Mouse (Mus musculus) midbrain, embryonic 15.5 days (tissue): ENCODE results near the gene Endov. TPM values are rescaled to one million over a fixed set of nuclear protein-coding genes. Genes with fewer than 3 reads are reported as not detected.

ENCODE experiments used
- ATAC-seq: fragments of 200-750 bp; cut with Nextera tagmentation; replicated peaks from 2 replicates; pipeline ENCODE4 v1.8.0; 2017; ENCODE audit warnings: moderate TSS enrichment
- H3K27ac ChIP-seq: fragments of 300-500 bp; sonication (generic); 2 replicates; pipeline ENCODE4 v1.5.1; 2015; ENCODE audit warnings: mild to moderate bottlenecking, inconsistent platforms
- H3K27me3 ChIP-seq: fragments of 300-500 bp; sonication (generic); replicated peaks from 2 replicates; pipeline ENCODE4 v1.6.1; 2015; ENCODE audit warnings: inconsistent platforms
- H3K36me3 ChIP-seq: fragments of 300-500 bp; sonication (generic); replicated peaks from 2 replicates; pipeline ENCODE4 v1.6.1; 2015; ENCODE audit warnings: inconsistent platforms
- H3K4me1 ChIP-seq: fragments of 300-500 bp; sonication (generic); 2 replicates; pipeline ENCODE4 v1.6.1; 2015; ENCODE audit warnings: inconsistent platforms
- H3K4me2 ChIP-seq: fragments of 300-500 bp; sonication (generic); 2 replicates; pipeline ENCODE4 v1.6.1; 2015; ENCODE audit warnings: inconsistent platforms, mild to moderate bottlenecking, moderate library complexity
- H3K4me3 ChIP-seq: fragments of 300-500 bp; sonication (generic); 2 replicates; pipeline ENCODE4 v1.5.1; 2015; ENCODE audit warnings: mild to moderate bottlenecking, inconsistent platforms
- H3K9ac ChIP-seq: fragments of 300-500 bp; sonication (generic); 2 replicates; pipeline ENCODE4 v1.6.1; 2015; ENCODE audit warnings: mild to moderate bottlenecking, inconsistent platforms
- H3K9me3 ChIP-seq: fragments of 300-500 bp; sonication (generic); 2 replicates; pipeline ENCODE4 v1.6.1; 2016; ENCODE audit warnings: inconsistent platforms
- WGBS: fragments of 180-500 bp; shearing (Covaris S2); methylation state at CpG from one replicate; pipeline ENCODE4 v1.1.7; 2015; ENCODE audit warnings: mixed read lengths; 5-methylcytosine and 5-hydroxymethylcytosine counted together
- polyA plus RNA-seq: library from polyadenylated mRNA; unstranded; fragments of >200 nt; fragmentation: Nextera tagmentation; extraction: Ambion mirVana; gene quantifications from 2 replicates; pipeline ENCODE4 v1.2.1, GENCODE M21; 2015

Endov gene
- polyA plus RNA-seq, 1 experiment from 2014 or later: 22.2 TPM

- no peaks in the 10 kb centered on the region for H3K27me3 ChIP-seq
- peaks cover 17% of the 10 kb centered on the region for H3K36me3 ChIP-seq
- H3K4me1 ChIP-seq: no peaks in the 10 kb centered on the region
- ATAC-seq: no peak
- no peak overlapping the region for H3K27ac ChIP-seq
- no peak overlapping the region for H3K4me3 ChIP-seq
- no peak overlapping the region for H3K9ac ChIP-seq
- WGBS: 94% methylated on average over 4 of the region's 4 CpGs
- no peak overlapping the region for H3K4me2 ChIP-seq
- H3K9me3 ChIP-seq: no peaks in the 10 kb centered on the region
These were observed 15.2 kb downstream of the Endov start for GRCm38 (mm10) chr11:119506386-119506785.

- Histone ChIP-seq H3K9me3 (no peaks in the 10 kb centered on the region), H3K9ac (no peak overlapping the region), H3K4me3 (no peak overlapping the region), H3K36me3 (peaks cover 12% of the 10 kb centered on the region), H3K27ac (no peak overlapping the region), H3K27me3 (no peaks in the 10 kb centered on the region), H3K4me2 (no peak overlapping the region), H3K4me1 (0 out of 2 replicates have a peak, but pooled peaks cover 3% of the 10 kb centered on the region)
- WGBS: 87% methylated on average over 8 of the region's 8 CpGs
- ATAC-seq: no peak
These were observed 16.6 kb downstream of the Endov start for GRCm38 (mm10) chr11:119507772-119508171.

GRCm38 (mm10) chr11:119509165-119509776, 18.1 kb downstream of the Endov start:
- no peak overlapping the region for H3K9ac ChIP-seq
- H3K4me3 ChIP-seq: no peak overlapping the region
- 0 out of 2 replicates have a peak, but pooled peaks have one; percentile 34 for ATAC-seq
- H3K4me2 ChIP-seq: no peak overlapping the region
- no peaks in the 10 kb centered on the region for H3K9me3 ChIP-seq
- H3K27me3 ChIP-seq: no peaks in the 10 kb centered on the region
- peaks cover 12% of the 10 kb centered on the region for H3K36me3 ChIP-seq
- H3K4me1 ChIP-seq: peaks cover 15% of the 10 kb centered on the region
- WGBS: 43% methylated on average over 5 of the region's 5 CpGs
- peak overlapping the region; percentile 30; the same call in 1 of the 2 replicates for H3K27ac ChIP-seq

- Histone ChIP-seq H3K9me3 (no peaks in the 10 kb centered on the region), H3K4me3 (no peak overlapping the region), H3K27me3 (no peaks in the 10 kb centered on the region), H3K36me3 (no peaks in the 10 kb centered on the region; the same call in 1 of the 2 replicates), H3K9ac (no peak overlapping the region), H3K4me1 (peaks cover 42% of the 10 kb centered on the region), H3K27ac (no peak overlapping the region), H3K4me2 (no peak overlapping the region)
- ATAC-seq: no peak
- WGBS: 57% methylated on average over 9 of the region's 9 CpGs
These were observed 22.0 kb downstream of the Endov start for GRCm38 (mm10) chr11:119513038-119513659.

- Histone ChIP-seq H3K9me3 (no peaks in the 10 kb centered on the region), H3K4me3 (peak overlapping the region; percentile 13; the same call in 1 of the 2 replicates)
- no peak; the same call in 1 of the 2 replicates for ATAC-seq
These were observed 23.1 kb downstream of the Endov start for GRCm38 (mm10) chr11:119514108-119514860.

GRCm38 (mm10) chr11:119514967-119515636, 24.0 kb downstream of the Endov start:
- H3K4me2 ChIP-seq: peak overlapping the region; percentile 34
- no peaks in the 10 kb centered on the region for H3K36me3 ChIP-seq
- peak; percentile 79 for ATAC-seq
- H3K27me3 ChIP-seq: no peaks in the 10 kb centered on the region
- H3K9me3 ChIP-seq: no peaks in the 10 kb centered on the region
- no peak overlapping the region; the same call in 1 of the 2 replicates for H3K9ac ChIP-seq
- peak overlapping the region; percentile 13; the same call in 1 of the 2 replicates for H3K4me3 ChIP-seq
- peaks cover 42% of the 10 kb centered on the region for H3K4me1 ChIP-seq
- peak overlapping the region; percentile 70 for H3K27ac ChIP-seq
- WGBS: 3% methylated on average over 21 of the region's 21 CpGs

More at GRCm38 (mm10) chr11:119514108-119514860, 23.1 kb downstream of the Endov start:
- Histone ChIP-seq H3K27ac (peak overlapping the region; percentile 70), H3K9ac (no peak overlapping the region; the same call in 1 of the 2 replicates), H3K36me3 (no peaks in the 10 kb centered on the region), H3K4me1 (peaks cover 42% of the 10 kb centered on the region), H3K27me3 (no peaks in the 10 kb centered on the region), H3K4me2 (peak overlapping the region; percentile 34)
- 34% methylated on average over 16 of the region's 16 CpGs for WGBS

- Histone ChIP-seq H3K9ac (no peak overlapping the region), H3K36me3 (no peaks in the 10 kb centered on the region), H3K27ac (peak overlapping the region; percentile 70), H3K4me3 (no peak overlapping the region), H3K4me2 (no peak overlapping the region), H3K27me3 (no peaks in the 10 kb centered on the region), H3K9me3 (no peaks in the 10 kb centered on the region), H3K4me1 (peaks cover 42% of the 10 kb centered on the region)
- WGBS: 61% methylated on average over 16 of the region's 16 CpGs
- no peak for ATAC-seq
These were observed 24.9 kb downstream of the Endov start for GRCm38 (mm10) chr11:119515823-119516676.

- H3K4me2 ChIP-seq: no peak overlapping the region
- no peaks in the 10 kb centered on the region for H3K9me3 ChIP-seq
- H3K9ac ChIP-seq: no peak overlapping the region
- peaks cover 42% of the 10 kb centered on the region for H3K4me1 ChIP-seq
- no peaks in the 10 kb centered on the region for H3K36me3 ChIP-seq
- H3K27ac ChIP-seq: no peak overlapping the region
- ATAC-seq: no peak
- H3K4me3 ChIP-seq: no peak overlapping the region
- WGBS: 61% methylated on average over 12 of the region's 12 CpGs
- no peaks in the 10 kb centered on the region for H3K27me3 ChIP-seq
These were observed 25.7 kb downstream of the Endov start for GRCm38 (mm10) chr11:119516677-119517361.

GRCm38 (mm10) chr11:119519387-119519786, 28.2 kb downstream of the Endov start:
- H3K27me3 ChIP-seq: no peaks in the 10 kb centered on the region
- peaks cover 29% of the 10 kb centered on the region for H3K4me1 ChIP-seq
- WGBS: 90% methylated on average over 1 of the region's 1 CpGs
- H3K4me2 ChIP-seq: no peak overlapping the region
- H3K4me3 ChIP-seq: no peak overlapping the region
- no peak for ATAC-seq
- no peaks in the 10 kb centered on the region for H3K9me3 ChIP-seq
- H3K9ac ChIP-seq: no peak overlapping the region
- no peaks in the 10 kb centered on the region for H3K36me3 ChIP-seq
- H3K27ac ChIP-seq: no peak overlapping the region

GRCm38 (mm10) chr11:119520005-119520712, 29.0 kb downstream of the Endov start:
- peaks cover 25% of the 10 kb centered on the region for H3K4me1 ChIP-seq
- H3K9ac ChIP-seq: no peak overlapping the region
- WGBS: 82% methylated on average over 5 of the region's 5 CpGs
- no peaks in the 10 kb centered on the region for H3K9me3 ChIP-seq
- no peak overlapping the region for H3K4me3 ChIP-seq
- no peak overlapping the region for H3K4me2 ChIP-seq
- H3K36me3 ChIP-seq: no peaks in the 10 kb centered on the region
- ATAC-seq: no peak
- H3K27ac ChIP-seq: no peak overlapping the region
- no peaks in the 10 kb centered on the region for H3K27me3 ChIP-seq
